Mouse (Mus musculus) liver, embryonic 14.5 days (tissue): ENCODE measurements at regions not wholly inside any gene's neighbourhood (a gene's known extent, or its start where the extent isn't known, plus 50 kb on each side); places are given as distances from the start of the nearest gene placed in this dataset.

Experiments used
- ATAC-seq: fragments of 200-750 bp; cut with Nextera tagmentation; 2 replicates; pipeline ENCODE4 v1.8.0; 2017; ENCODE audit warnings: moderate number of reproducible peaks, mild to moderate bottlenecking, moderate library complexity; ENCODE audit not compliant: insufficient read depth
- DNase-seq, 3 experiments: peaks; one replicate each; pipeline ENCODE4 v3.0.0-alpha.2; 2012 to 2013; ENCODE audit warnings: low read depth in 3 of 3, low spot score in 3 of 3
- H3K27ac ChIP-seq: fragments of 300-500 bp; sonication (generic); 2 replicates; pipeline ENCODE4 v1.5.1; 2014; ENCODE audit warnings: moderate library complexity, mild to moderate bottlenecking, control low read depth, inconsistent platforms
- H3K27me3 ChIP-seq: fragments of 300-500 bp; sonication (generic); 2 replicates; pipeline ENCODE4 v1.6.1; 2014; ENCODE audit warnings: mild to moderate bottlenecking, low read length, moderate library complexity; ENCODE audit not compliant: control insufficient read depth, insufficient read depth
- H3K36me3 ChIP-seq: fragments of 300-500 bp; sonication (generic); replicated peaks from 2 replicates; pipeline ENCODE4 v1.6.1; 2014; ENCODE audit warnings: low read depth; ENCODE audit not compliant: control insufficient read depth, insufficient read depth
- H3K4me1 ChIP-seq, 2 experiments: fragments of 200-500 bp in 1 of 2; fragments of 300-500 bp in 1 of 2; sonication (generic) in 1 of 2; replicated peaks; 2 replicates each; pipeline ENCODE4 v1.6.1; 2012 to 2014; ENCODE audit warnings: antibody characterized with exemption in 1 of 2, inconsistent platforms in 1 of 2, low read length in 1 of 2; ENCODE audit not compliant: control insufficient read depth in 2 of 2, insufficient read depth in 2 of 2
- H3K4me2 ChIP-seq: fragments of 300-500 bp; sonication (generic); 2 replicates; pipeline ENCODE4 v1.6.1; 2014; ENCODE audit warnings: low read depth, mild to moderate bottlenecking, control low read depth, moderate library complexity
- H3K4me3 ChIP-seq, 2 experiments: fragments of 200-500 bp in 1 of 2; fragments of 300-500 bp in 1 of 2; sonication (generic) in 1 of 2; 2 replicates each; pipeline ENCODE4 v1.5.1; 2012 to 2014; ENCODE audit warnings: low read depth in 2 of 2, low read length in 2 of 2, mild to moderate bottlenecking in 2 of 2, control low read depth in 1 of 2, inconsistent platforms in 1 of 2, moderate library complexity in 1 of 2; ENCODE audit not compliant: insufficient read depth in 1 of 2
- H3K9ac ChIP-seq: fragments of 300-500 bp; sonication (generic); replicated peaks from 2 replicates; pipeline ENCODE4 v1.6.1; 2014; ENCODE audit warnings: mild to moderate bottlenecking, control low read depth, moderate library complexity
- H3K9me3 ChIP-seq: fragments of 300-500 bp; sonication (generic); 2 replicates; pipeline ENCODE4 v1.6.1; 2016; ENCODE audit warnings: low read length, mixed read lengths; ENCODE audit not compliant: control insufficient read depth
- CTCF ChIP-seq: IDR thresholded peaks from 2 replicates; pipeline ENCODE4 v1.5.1; 2016; ENCODE audit warnings: antibody characterized with exemption, low read depth, control low read depth
- EP300 ChIP-seq: IDR thresholded peaks from 2 replicates; pipeline ENCODE4 v1.6.1; 2016; ENCODE audit warnings: antibody characterized with exemption, low read depth
- WGBS: fragments of 180-500 bp; shearing (Covaris S2); extraction: QIAGEN DNeasy Blood & Tissue Kit; methylation state at CpG from one replicate; pipeline ENCODE4 v1.1.7; 2014; ENCODE audit not compliant: insufficient replicate concordance; 5-methylcytosine and 5-hydroxymethylcytosine counted together

GRCm38 (mm10) chr3:153144217-153144616 lies 162.2 kb upstream of the St6galnac5 start:
- Histone ChIP-seq H3K4me3 (no peak overlapping the region), H3K27me3 (no peaks in the 10 kb centered on the region), H3K27ac (no peak overlapping the region), H3K4me2 (no peak overlapping the region), H3K9ac (no peak overlapping the region), H3K9me3 (no peaks in the 10 kb centered on the region), H3K36me3 (no peaks in the 10 kb centered on the region), H3K4me1 (no peaks in the 10 kb centered on the region)
- no peak for ATAC-seq
- no peak for DNase-seq
- TF ChIP-seq EP300 (no peak), CTCF (no peak)
- WGBS = 74% methylated on average over 10 of the region's 10 CpGs

- Histone ChIP-seq H3K4me1 (no peaks in the 10 kb centered on the region), H3K9me3 (no peaks in the 10 kb centered on the region), H3K27me3 (no peaks in the 10 kb centered on the region), H3K4me3 (no peak overlapping the region), H3K9ac (no peak overlapping the region), H3K4me2 (no peak overlapping the region), H3K36me3 (no peaks in the 10 kb centered on the region), H3K27ac (no peak overlapping the region)
- no peak for DNase-seq
- WGBS = 67% methylated on average over 5 of the region's 5 CpGs
- TF ChIP-seq CTCF (no peak), EP300 (no peak)
- no peak for ATAC-seq
These were observed 158.9 kb upstream of the St6galnac5 start for GRCm38 (mm10) chr3:153140985-153141384.

- Histone ChIP-seq H3K27me3 (no peaks in the 10 kb centered on the region), H3K27ac (no peak overlapping the region), H3K9ac (no peak overlapping the region), H3K4me2 (no peak overlapping the region), H3K4me3 (no peak overlapping the region), H3K4me1 (no peaks in the 10 kb centered on the region), H3K36me3 (no peaks in the 10 kb centered on the region), H3K9me3 (no peaks in the 10 kb centered on the region)
- TF ChIP-seq EP300 (no peak), CTCF (no peak)
- ATAC-seq (no peak), DNase-seq (no peak)
- 56% methylated on average over 5 of the region's 5 CpGs for WGBS
These were observed 143.3 kb upstream of the St6galnac5 start for GRCm38 (mm10) chr3:153125335-153125734.

DNA sequence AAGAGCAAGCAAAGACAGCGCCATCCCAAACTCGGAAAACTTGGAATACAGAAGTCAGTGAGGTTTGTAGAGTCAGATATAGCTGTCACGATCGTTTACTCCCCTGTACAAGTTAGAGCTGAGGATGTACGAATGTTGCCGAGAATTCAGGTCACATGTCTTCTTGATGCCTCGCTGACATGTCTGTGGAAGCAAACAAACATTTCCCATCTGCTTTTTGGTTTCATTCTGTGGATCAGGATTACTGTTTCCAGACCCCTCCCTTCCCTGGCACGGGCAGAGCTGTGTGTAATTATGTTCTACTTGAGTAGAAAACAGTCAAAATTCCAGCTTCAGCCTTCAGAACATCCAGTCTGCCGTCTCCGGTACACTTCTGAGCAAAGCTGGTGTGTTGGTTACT lies 139.9 kb upstream of the St6galnac5 start:
- Histone ChIP-seq H3K4me3 (no peak overlapping the region), H3K36me3 (no peaks in the 10 kb centered on the region), H3K9ac (no peak overlapping the region), H3K27ac (no peak overlapping the region), H3K4me2 (no peak overlapping the region), H3K9me3 (no peaks in the 10 kb centered on the region), H3K4me1 (0 out of 4 replicates have a peak, but pooled peaks cover 0 to 6% of the 10 kb centered on the region in 2 experiments), H3K27me3 (no peaks in the 10 kb centered on the region)
- no peak for ATAC-seq
- WGBS = 72% methylated on average over 10 of the region's 10 CpGs
- DNase-seq = no peak
- TF ChIP-seq CTCF (no peak), EP300 (no peak)

GRCm38 (mm10) chr3:153119142-153119541 lies 137.1 kb upstream of the St6galnac5 start:
- H3K4me3 ChIP-seq = no peak overlapping the region
- peak; percentile 35; the same call in 1 of the 2 replicates for TF ChIP-seq EP300
- no peak for TF ChIP-seq CTCF
- no peaks in the 10 kb centered on the region for H3K36me3 ChIP-seq
- no peaks in the 10 kb centered on the region for H3K9me3 ChIP-seq
- DNase-seq (no peak), ATAC-seq (no peak)
- 0 out of 4 replicates have a peak, but pooled peaks cover 0 to 6% of the 10 kb centered on the region in 2 experiments for H3K4me1 ChIP-seq
- H3K4me2 ChIP-seq = no peak overlapping the region
- no peaks in the 10 kb centered on the region for H3K27me3 ChIP-seq
- 16% methylated on average over 5 of the region's 5 CpGs for WGBS
- H3K9ac ChIP-seq = no peak overlapping the region
- no peak overlapping the region for H3K27ac ChIP-seq
